Mouse (Mus musculus): Measurements from ENCODE around the gene Gpr174.

DNA sequence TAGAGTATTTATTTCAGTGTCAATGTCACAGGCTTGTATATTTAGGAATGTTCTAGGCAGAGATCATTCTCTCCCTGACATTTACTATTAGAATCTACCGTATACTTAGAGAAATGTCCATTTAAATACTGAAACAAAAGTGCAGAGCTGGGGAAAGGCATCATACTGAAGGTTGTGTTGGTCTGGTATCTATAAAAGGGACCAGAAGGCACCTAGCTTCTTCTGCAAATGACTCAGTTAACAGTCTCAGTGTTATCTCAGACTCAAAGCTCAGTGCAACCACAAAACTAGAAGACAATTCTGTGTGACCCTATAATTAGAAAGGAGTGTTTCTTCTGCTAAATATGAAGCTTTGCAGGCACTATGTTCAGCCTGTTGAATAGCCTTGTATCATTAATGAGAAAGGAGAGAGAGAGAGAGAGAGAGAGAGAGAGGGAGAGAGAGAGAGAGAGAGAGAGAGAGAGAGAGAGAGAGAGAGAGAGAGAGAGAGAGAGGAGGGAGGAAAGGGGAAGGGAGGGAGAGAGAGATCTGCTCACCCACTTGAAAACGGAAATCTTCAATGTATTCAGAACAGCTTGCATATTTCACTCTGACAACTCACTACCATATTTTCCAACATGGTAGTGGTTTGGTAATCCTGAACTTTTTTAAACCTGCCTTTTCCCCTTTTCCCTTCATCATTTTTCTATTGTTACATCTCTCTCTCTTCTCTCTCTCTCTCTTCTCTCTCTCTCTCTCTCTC lies at the start of gene Gpr174:
- TF ChIP-seq CTCF (IDR thresholded peaks at IDR 0.05; ENCODE audit: borderline replicate concordance, insufficient read depth, low read depth, low read length) (no peak), POLR2A (IDR thresholded peaks at IDR 0.05; ENCODE audit: borderline replicate concordance, insufficient read depth, low read length) (no peak)
